Mouse (Mus musculus): ENCODE data around the gene Ndufb10. TPM values are rescaled to one million over a fixed set of nuclear protein-coding genes. Genes with fewer than 3 reads are reported as not detected.

Gene Ndufb10
- 100 to 1,000 TPM; 422 to 522 TPM for total RNA-seq (2021)
- long read RNA-seq, experiment 1, transcript Ndufb10-204 (2 exons, 430 nt), result minor isoform, 22 of 852 reads
- long read RNA-seq, experiment 1, transcript Ndufb10-201 (4 exons, 732 nt), result major isoform, 646 of 852 reads
- long read RNA-seq, experiment 1, partial matches to known transcripts, result 174 of 852 reads
- long read RNA-seq, experiment 1, other reads (novel, unspliced or antisense), result 9 of 852 reads
- long read RNA-seq, experiment 2, transcript Ndufb10-204 (2 exons, 430 nt), result minor isoform, 47 of 621 reads
- long read RNA-seq, experiment 2, transcript Ndufb10-201 (4 exons, 732 nt), result major isoform, 544 of 621 reads
- long read RNA-seq, experiment 2, partial matches to known transcripts, result 16 of 621 reads
- long read RNA-seq, experiment 2, other reads (novel, unspliced or antisense), result 14 of 621 reads

GRCm38 (mm10) chr17:24724184-24724583, at the start of gene Ndufb10:
Gene Ndufb10, minus strand, starts transcription at chr17:24724478.
- DNase-seq, result peak; percentile 99

- no peak for DNase-seq
Observed at GRCm38 (mm10) chr17:24773241-24773640, 49.0 kb upstream of the Ndufb10 start.

GRCm38 (mm10) chr17:24769146-24769545, 44.9 kb upstream of the Ndufb10 start:
- no peak for DNase-seq

GRCm38 (mm10) chr17:24766266-24766875, 42.1 kb upstream of the Ndufb10 start:
- no peak for DNase-seq

- no peak for DNase-seq
Observed at GRCm38 (mm10) chr17:24765016-24765905, 41.0 kb upstream of the Ndufb10 start.

- DNase-seq, result no peak
Observed at GRCm38 (mm10) chr17:24761121-24761520, 36.8 kb upstream of the Ndufb10 start.

GRCm38 (mm10) chr17:24757394-24757793, 33.1 kb upstream of the Ndufb10 start:
- no peak for DNase-seq

GRCm38 (mm10) chr17:24752415-24753394, 28.4 kb upstream of the Ndufb10 start, which contains the start of gene Hs3st6:
Gene Hs3st6, plus strand, starts transcription at chr17:24752988.
- peak; percentile 53 for DNase-seq

GRCm38 (mm10) chr17:24751528-24751927, 27.2 kb upstream of the Ndufb10 start:
- DNase-seq, result no peak

- no peak for DNase-seq
Observed at GRCm38 (mm10) chr17:24746986-24747385, 22.7 kb upstream of the Ndufb10 start.

GRCm38 (mm10) chr17:24745526-24746497, 21.5 kb upstream of the Ndufb10 start:
- DNase-seq, result peak; percentile 89

GRCm38 (mm10) chr17:24744381-24744780, 20.1 kb upstream of the Ndufb10 start:
- no peak for DNase-seq

- no peak for DNase-seq
Observed at GRCm38 (mm10) chr17:24743896-24744295, 19.6 kb upstream of the Ndufb10 start.

- DNase-seq, result peak; percentile 51
Observed at GRCm38 (mm10) chr17:24742307-24742706, 18.0 kb upstream of the Ndufb10 start.

GRCm38 (mm10) chr17:24739926-24740325, 15.6 kb upstream of the Ndufb10 start:
- no peak for DNase-seq

GRCm38 (mm10) chr17:24738238-24738637, 14.0 kb upstream of the Ndufb10 start:
- DNase-seq, result no peak

GRCm38 (mm10) chr17:24737135-24737810, 13.0 kb upstream of the Ndufb10 start:
- no peak for DNase-seq

GRCm38 (mm10) chr17:24736330-24737051, 12.2 kb upstream of the Ndufb10 start, which contains the start of gene Msrb1:
Gene Msrb1, plus strand, starts transcription at chr17:24736642.
- DNase-seq, result peak; percentile 97

GRCm38 (mm10) chr17:24735446-24735845, 11.2 kb upstream of the Ndufb10 start:
- no peak for DNase-seq

Measured in adrenal gland, postnatal 10 days (tissue).